Mouse (Mus musculus): ENCODE measurements at regions not wholly inside any gene's neighbourhood (a gene's known extent, or its start where the extent isn't known, plus 50 kb on each side); places are given as distances from the start of the nearest gene placed in this dataset.

DNA sequence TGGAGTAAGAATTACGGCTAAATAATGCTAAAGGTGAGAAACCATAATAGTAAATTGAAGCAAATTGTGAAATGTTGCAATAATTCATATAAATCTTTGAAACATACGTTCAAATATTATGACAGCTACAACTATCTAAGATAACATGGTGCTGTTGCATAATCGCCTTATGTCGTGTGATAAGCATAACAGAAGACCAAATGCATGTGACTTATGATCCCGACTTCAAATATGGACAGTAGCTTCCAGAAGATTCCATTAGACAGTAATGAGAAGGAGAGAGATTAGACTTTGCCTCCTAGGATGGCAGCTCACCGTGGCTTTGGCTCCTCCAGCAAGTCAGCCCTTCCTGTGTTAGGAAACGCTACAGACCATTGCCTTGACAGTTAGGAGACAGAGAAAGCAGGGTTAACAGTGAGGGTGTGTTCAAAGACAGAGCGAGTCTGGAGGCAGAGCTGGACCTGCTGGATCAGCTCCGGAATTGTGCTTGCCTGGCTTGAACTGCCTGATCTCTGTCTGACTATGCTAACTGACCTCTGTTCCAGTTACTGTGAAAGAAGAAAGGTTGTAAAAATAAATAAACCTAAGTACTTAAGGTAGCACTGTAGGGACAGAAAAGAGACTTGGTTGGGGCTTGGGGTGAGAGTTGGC, 434.6 kb upstream of the Tle4 start:
- no peak for DNase-seq (ENCODE audit: extremely low spot score in 1 of 2, low spot score in 2 of 2)
- intact Hi-C loops (cut with DNase I), result loop anchor here (10.0 kb wide), 2 partner anchors 772 to 1048 kb away; no protein-coding TSS in a partner anchor

- intact Hi-C loops (cut with DNase I), result loop anchor here (10.0 kb wide), 2 partner anchors 773 to 1047 kb away; no protein-coding TSS in a partner anchor
- DNase-seq (ENCODE audit: extremely low spot score in 1 of 2, low spot score in 2 of 2), result no peak
These were observed 433.6 kb upstream of the Tle4 start for GRCm38 (mm10) chr19:15031483-15031882.

- intact Hi-C loops (cut with DNase I), result no loop called here
These were observed 405.7 kb upstream of the Tle4 start for GRCm38 (mm10) chr19:15003596-15003995.

DNA sequence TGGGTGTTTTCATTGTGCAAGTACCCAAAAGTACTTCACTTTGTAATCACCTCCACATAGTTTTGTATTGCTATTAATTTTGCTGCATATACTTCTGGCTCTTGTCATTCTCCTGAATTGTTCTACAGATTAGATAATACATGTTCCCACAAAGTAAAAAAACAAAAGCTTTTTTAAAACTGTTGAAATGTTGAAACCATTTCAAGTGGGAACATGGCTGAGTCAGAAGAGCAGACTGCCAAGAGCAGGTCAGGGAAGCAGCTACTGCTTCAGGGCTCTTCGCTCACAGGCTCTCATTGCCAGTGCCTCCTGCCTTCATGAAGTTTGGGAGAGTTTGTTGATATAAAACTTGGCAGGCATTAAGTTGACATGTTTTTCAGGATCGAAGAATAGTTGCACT, 395.5 kb upstream of the Tle4 start:
- intact Hi-C loops (cut with DNase I), result no loop called here
- DNase-seq (ENCODE audit: extremely low spot score in 1 of 2, low spot score in 2 of 2), result no peak

More at GRCm38 (mm10) chr19:15003596-15003995, 405.7 kb upstream of the Tle4 start:
- DNase-seq (ENCODE audit: extremely low spot score in 1 of 2, low spot score in 2 of 2), result no peak

DNA sequence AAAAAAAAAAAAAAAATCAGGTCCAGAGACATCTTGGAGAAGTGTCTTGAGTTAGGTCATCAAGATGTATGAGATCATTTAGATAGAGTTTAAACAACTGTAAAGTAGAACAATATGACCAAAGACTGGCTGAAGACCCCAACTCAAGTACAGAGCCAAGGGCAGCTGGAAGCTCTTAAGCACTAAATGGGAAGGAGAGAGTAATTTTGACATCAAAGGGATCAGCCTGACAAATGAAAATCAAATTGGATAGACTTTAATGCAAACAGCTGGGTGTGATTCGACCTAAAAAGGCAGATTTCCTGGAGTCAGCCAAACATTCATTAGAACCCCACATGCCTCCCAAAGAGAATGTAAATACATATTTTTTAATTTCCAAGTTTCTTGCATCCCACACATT, 372.3 kb upstream of the Tle4 start:
- no peak for DNase-seq (ENCODE audit: extremely low spot score in 1 of 2, low spot score in 2 of 2)
- intact Hi-C loops (cut with DNase I), result no loop called here

GRCm38 (mm10) chr19:14968283-14968682, 370.4 kb upstream of the Tle4 start:
- intact Hi-C loops (cut with DNase I), result no loop called here
- no peak for DNase-seq (ENCODE audit: extremely low spot score in 1 of 2, low spot score in 2 of 2)

- intact Hi-C loops (cut with DNase I), result loop anchor here (10.0 kb wide), 1 partner anchor 363 kb away; the partner anchor contains the start of gene Tle4
- peak; percentile 31 to 33 for DNase-seq (ENCODE audit: extremely low spot score in 1 of 2, low spot score in 2 of 2)
These were observed 359.9 kb upstream of the Tle4 start for GRCm38 (mm10) chr19:14957727-14958126.

DNA sequence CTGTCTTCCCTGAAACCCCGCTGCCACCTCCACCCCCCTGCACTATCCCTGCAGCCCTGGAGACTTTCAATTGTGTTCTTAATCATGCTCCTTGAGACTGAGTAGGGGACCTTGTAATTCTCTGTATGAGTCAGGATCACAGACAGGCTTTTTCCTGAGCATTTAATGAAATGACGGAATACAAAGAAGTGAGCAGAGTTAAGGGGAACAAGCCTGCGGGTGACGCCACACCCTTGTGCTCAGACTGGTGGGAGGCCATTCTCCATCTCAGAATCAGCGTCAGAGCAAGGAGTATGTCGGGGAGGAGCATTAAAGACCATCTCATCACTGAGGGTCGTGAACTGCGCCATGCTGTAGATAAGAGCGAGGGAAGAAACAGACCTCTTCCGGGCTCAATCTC, 359.3 kb upstream of the Tle4 start:
- intact Hi-C loops (cut with DNase I), result loop anchor here (10.0 kb wide), 1 partner anchor 362 kb away; the partner anchor contains the start of gene Tle4
- DNase-seq (ENCODE audit: extremely low spot score in 1 of 2, low spot score in 2 of 2), result no peak

DNA sequence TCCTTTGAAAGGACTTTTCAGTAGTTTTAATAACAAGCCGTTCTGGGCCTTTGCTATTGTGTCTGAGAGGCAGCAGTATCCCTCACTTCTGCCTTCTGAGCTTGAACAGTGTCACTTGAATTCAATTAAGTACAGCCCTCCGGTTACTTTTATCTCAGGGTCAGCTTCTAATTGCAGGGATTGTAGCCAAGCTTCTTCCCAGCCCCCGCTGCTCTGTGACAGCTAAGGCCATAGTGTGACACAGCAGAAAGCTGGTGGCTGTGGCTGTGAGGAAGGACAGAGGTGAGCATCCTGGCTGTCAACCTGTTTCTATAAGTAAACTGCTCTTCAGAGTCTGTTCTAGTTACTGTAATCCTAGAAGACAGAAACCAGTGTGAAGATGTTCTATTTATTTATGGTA, 358.5 kb upstream of the Tle4 start:
- intact Hi-C loops (cut with DNase I), result loop anchor here (10.0 kb wide), 1 partner anchor 362 kb away; the partner anchor contains the start of gene Tle4
- DNase-seq (ENCODE audit: extremely low spot score in 1 of 2, low spot score in 2 of 2), result no peak

- DNase-seq (ENCODE audit: extremely low spot score in 1 of 2, low spot score in 2 of 2), result no peak
- intact Hi-C loops (cut with DNase I), result loop anchor here (10.0 kb wide), 1 partner anchor 361 kb away; the partner anchor contains the start of gene Tle4
These were observed 358.1 kb upstream of the Tle4 start for GRCm38 (mm10) chr19:14955969-14956368.

DNA sequence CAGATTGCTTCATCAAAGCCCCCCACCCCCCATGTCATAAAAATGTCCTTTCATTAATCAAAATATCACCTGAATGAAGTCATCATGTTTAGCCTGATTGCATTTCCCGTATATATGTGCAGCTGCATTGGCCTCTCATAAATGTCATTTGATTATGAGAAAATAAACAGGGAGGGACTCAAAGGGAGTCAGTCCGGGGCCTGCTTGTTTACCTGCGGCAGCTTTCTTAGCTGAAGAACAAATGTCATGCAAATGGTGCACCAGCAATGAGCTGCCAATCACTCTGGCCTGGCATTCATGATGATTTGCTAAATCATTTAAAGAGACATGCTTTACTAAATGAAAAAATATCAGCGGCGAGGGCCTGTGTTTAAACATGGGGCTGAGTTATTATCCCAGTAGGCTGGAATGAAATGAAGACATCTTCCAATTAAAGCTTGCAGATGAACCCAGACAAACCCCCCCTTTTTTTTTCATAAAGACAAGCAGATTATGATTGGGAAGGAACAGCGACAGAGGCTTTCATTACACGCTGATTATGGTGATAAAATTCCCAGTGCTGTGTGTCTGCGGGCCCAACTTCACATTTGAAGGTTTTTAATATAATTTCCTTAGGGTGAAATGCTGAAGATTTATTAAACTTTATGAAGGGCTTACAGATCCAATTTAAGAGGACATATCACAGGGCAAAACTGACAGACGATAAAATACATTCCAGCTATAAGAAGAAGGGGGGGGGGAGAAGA, 342.5 kb upstream of the Tle4 start:
- intact Hi-C loops (cut with DNase I), result no loop called here
- no peak for DNase-seq (ENCODE audit: extremely low spot score in 1 of 2, low spot score in 2 of 2)

- intact Hi-C loops (cut with DNase I), result no loop called here
- DNase-seq (ENCODE audit: extremely low spot score in 1 of 2, low spot score in 2 of 2), result no peak
These were observed 324.4 kb upstream of the Tle4 start for GRCm38 (mm10) chr19:14922238-14922637.

DNA sequence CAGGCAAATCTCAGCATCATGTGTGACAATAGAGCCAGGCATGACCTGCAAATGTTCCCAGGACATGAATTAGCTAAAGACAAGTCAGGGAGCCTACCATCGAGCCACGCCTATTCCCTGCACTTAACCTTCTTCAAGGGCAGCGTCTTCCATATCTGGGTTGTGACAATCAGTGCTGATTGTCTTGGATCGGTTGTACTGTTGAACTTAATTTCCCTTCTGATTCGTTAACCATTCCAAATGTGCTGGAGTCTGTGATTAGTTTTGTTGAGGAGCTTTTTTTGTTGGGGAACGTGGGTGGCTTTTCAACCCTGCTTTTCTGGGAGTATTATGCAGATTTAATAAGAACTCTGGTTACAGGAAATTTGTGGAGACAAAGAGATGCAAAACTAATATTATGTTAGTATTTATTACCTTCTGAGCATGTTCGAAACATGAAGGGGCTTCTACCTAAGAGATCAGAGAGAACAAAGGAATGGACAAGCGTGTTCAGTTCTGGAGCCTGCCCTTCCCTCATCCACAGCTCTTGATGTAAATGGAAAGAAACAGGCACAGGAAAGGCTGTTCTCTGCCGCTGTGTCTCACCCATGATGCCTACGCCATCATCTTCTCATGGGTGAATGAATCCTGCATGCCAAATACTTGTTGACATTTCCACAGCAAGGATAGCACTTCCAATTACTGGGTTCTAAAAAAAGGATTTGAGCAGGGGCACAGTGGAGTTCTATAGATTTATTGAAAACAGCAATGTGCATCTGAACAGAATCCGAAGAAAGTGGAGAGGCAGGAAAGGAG, 313.4 kb upstream of the Tle4 start:
- intact Hi-C loops (cut with DNase I), result no loop called here
- DNase-seq (ENCODE audit: extremely low spot score in 1 of 2, low spot score in 2 of 2), result no peak

GRCm38 (mm10) chr19:14894875-14895274, 297.0 kb upstream of the Tle4 start:
- DNase-seq (ENCODE audit: extremely low spot score in 1 of 2, low spot score in 2 of 2), result no peak
- intact Hi-C loops (cut with DNase I), result no loop called here

GRCm38 (mm10) chr19:14892390-14892758, 294.5 kb upstream of the Tle4 start:
- intact Hi-C loops (cut with DNase I), result no loop called here
- no peak for DNase-seq (ENCODE audit: extremely low spot score in 1 of 2, low spot score in 2 of 2)

DNA sequence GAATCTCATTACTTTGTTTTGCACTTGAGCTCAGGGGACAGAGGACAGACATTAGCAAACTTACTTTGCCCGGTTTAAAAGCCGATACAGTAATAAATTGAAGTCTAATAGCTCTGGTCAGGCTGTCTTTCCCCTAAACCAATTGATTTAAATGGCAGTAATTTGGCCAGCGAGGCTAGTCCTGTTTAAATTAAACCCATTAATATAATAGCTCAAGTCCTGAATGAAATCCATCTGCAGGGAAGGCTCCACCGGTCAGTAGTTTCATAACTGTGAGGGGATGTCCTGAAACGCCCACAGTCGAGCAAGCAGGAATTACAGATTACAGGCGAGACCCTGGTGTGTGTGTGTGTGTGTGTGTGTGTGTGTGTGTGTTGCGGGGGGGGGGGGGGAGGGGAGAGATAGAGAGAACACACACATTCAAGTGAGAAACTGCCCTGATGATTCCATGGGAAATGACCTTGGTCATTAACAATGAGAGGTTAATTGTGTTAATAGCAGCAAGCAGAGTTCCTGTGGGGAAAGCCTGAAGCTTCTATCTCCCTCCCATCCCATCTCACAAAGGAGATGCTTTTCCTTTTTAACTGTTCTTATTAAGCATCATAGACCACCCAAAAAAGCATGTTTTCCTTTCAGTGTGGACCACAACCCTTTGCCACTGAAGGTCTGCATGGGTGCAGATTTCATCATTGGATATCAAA, 294.0 kb upstream of the Tle4 start:
- intact Hi-C loops (cut with DNase I), result no loop called here
- DNase-seq (ENCODE audit: extremely low spot score in 1 of 2, low spot score in 2 of 2), result no peak

DNA sequence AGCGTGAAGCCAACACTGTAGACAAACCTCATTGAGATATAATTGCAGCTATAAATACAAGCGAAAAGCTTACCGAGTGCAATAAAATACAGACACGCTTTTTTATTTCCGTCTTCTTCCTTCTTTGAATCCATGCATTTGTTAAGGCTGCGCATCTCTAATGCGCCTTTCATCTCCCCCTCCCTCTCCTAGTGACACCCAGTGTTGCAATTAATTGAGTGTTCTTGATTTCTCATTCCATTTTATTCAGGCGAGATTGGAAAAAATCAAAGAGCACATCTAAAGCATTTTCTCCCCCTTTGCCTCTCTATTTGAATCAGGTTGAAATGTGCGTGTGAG, 293.2 kb upstream of the Tle4 start:
- no peak for DNase-seq (ENCODE audit: extremely low spot score in 1 of 2, low spot score in 2 of 2)
- intact Hi-C loops (cut with DNase I), result no loop called here

GRCm38 (mm10) chr19:14890241-14891089, 292.6 kb upstream of the Tle4 start:
- intact Hi-C loops (cut with DNase I), result no loop called here
- DNase-seq (ENCODE audit: extremely low spot score in 1 of 2, low spot score in 2 of 2), result peak; percentile 27 to 52
